Mouse (Mus musculus): ENCODE measurements at regions not wholly inside any gene's neighbourhood (a gene's known extent, or its start where the extent isn't known, plus 50 kb on each side); places are given as distances from the start of the nearest gene placed in this dataset.

- Histone ChIP-seq H3K4me1 (ENCODE audit: control insufficient read depth, insufficient read depth, low read length) (no peaks in the 10 kb centered on the region), H3K27me3 (ENCODE audit: control insufficient read depth, insufficient read depth, low read length) (no peaks in the 10 kb centered on the region), H3K27ac (ENCODE audit: low read depth, low read length) (no peak overlapping the region), H3K9ac (replicated peaks; ENCODE audit: low read depth, low read length) (no peak overlapping the region), H3K9me3 (ENCODE audit: control insufficient read depth, low read length) (no peaks in the 10 kb centered on the region), H3K4me3 (ENCODE audit: low read depth, low read length) (no peak overlapping the region), H3K4me2 (ENCODE audit: low read depth, low read length) (no peak overlapping the region), H3K36me3 (ENCODE audit: control insufficient read depth, insufficient read depth, low read length) (no peaks in the 10 kb centered on the region)
- WGBS = 83% methylated on average over 6 of the region's 6 CpGs
- no peak for ATAC-seq (ENCODE audit: low read depth)
Observed at GRCm38 (mm10) chr2:133906269-133906668, 354.3 kb downstream of the Bmp2 start.
